Mouse (Mus musculus): ENCODE data around the gene Phf23. TPM values are rescaled to one million over a fixed set of nuclear protein-coding genes. Genes with fewer than 3 reads are reported as not detected.

Phf23 gene
- polyA plus RNA-seq, 1 experiment, result 117 TPM

GRCm38 (mm10) chr11:69990850-69991691 lies 4.5 kb upstream of the Phf23 start, which contains the start of gene Gabarap:
TSS of gene Gabarap (plus strand) at chr11:69991143.
- peak; percentile 42 for TF ChIP-seq GATA1 (IDR thresholded peaks at IDR 0.05; ENCODE audit: low read length)

GRCm38 (mm10) chr11:69991711-69992110 lies 3.9 kb upstream of the Phf23 start:
- no peak for TF ChIP-seq GATA1 (IDR thresholded peaks at IDR 0.05; ENCODE audit: low read length)

GRCm38 (mm10) chr11:69992396-69992795 lies 3.2 kb upstream of the Phf23 start:
- TF ChIP-seq GATA1 (IDR thresholded peaks at IDR 0.05; ENCODE audit: low read length), result no peak

GRCm38 (mm10) chr11:69992932-69993331 lies 2.6 kb upstream of the Phf23 start:
- no peak for TF ChIP-seq GATA1 (IDR thresholded peaks at IDR 0.05; ENCODE audit: low read length)

GRCm38 (mm10) chr11:69994401-69995090 lies 1.0 kb upstream of the Phf23 start:
- TF ChIP-seq GATA1 (IDR thresholded peaks at IDR 0.05; ENCODE audit: low read length), result no peak

GRCm38 (mm10) chr11:69996161-69997061 lies 834 bp downstream of the Phf23 start:
- TF ChIP-seq GATA1 (IDR thresholded peaks at IDR 0.05; ENCODE audit: low read length), result no peak

GRCm38 (mm10) chr11:69997070-69997509 lies 1.5 kb downstream of the Phf23 start:
- no peak for TF ChIP-seq GATA1 (IDR thresholded peaks at IDR 0.05; ENCODE audit: low read length)

GRCm38 (mm10) chr11:69998567-69999491 lies 3.3 kb downstream of the Phf23 start:
- no peak for TF ChIP-seq GATA1 (IDR thresholded peaks at IDR 0.05; ENCODE audit: low read length)

GRCm38 (mm10) chr11:69999666-70000065 lies 4.1 kb downstream of the Phf23 start:
- TF ChIP-seq GATA1 (IDR thresholded peaks at IDR 0.05; ENCODE audit: low read length), result no peak

- no peak for TF ChIP-seq GATA1 (IDR thresholded peaks at IDR 0.05; ENCODE audit: low read length)
These were observed 4.9 kb downstream of the Phf23 start, which contains the start of gene Dvl2 for GRCm38 (mm10) chr11:70000396-70000898. TSS of gene Dvl2 (plus strand) at chr11:70000595.

- no peak for TF ChIP-seq GATA1 (IDR thresholded peaks at IDR 0.05; ENCODE audit: low read length)
These were observed 5.6 kb downstream of the Phf23 start for GRCm38 (mm10) chr11:70001159-70001558.

GRCm38 (mm10) chr11:70001865-70002264 lies 6.3 kb downstream of the Phf23 start:
- no peak for TF ChIP-seq GATA1 (IDR thresholded peaks at IDR 0.05; ENCODE audit: low read length)

- TF ChIP-seq GATA1 (IDR thresholded peaks at IDR 0.05; ENCODE audit: low read length), result no peak
These were observed 6.9 kb downstream of the Phf23 start for GRCm38 (mm10) chr11:70002471-70002870.

- no peak for TF ChIP-seq GATA1 (IDR thresholded peaks at IDR 0.05; ENCODE audit: low read length)
These were observed 9.9 kb downstream of the Phf23 start for GRCm38 (mm10) chr11:70005521-70005920.

Data from G1E-ER4 (cell line).